Mouse (Mus musculus): ENCODE measurements around the gene Gtpbp3.

Gtpbp3 gene

DNA sequence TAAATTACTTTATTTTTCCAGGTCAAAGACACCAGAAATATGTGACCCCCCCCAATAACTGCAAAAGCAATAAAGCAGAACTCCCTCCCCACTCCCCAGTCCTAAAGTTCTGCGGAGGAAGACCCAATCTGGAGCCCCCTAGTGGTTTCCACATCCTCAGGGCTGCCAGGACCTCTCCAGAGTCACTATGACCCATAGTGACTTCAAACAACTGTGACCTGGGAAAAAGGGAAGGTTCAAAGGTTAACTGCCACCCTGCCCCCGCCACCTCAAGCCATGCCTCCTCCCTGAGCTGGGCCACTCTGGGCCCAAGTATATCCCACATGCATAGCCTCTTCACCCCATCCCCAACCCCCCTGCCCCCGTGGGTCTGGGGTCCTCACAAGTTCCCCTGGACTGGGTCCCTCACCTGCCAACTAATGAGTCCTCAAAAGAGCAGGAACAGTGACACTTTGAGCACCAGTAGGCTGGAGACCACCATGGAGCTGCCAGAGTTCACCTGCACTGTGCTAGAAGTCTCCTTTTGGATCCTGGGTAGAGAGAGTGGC is 46.4 kb downstream of the Gtpbp3 start:
- no peak for DNase-seq (ENCODE audit: low spot score)

DNA sequence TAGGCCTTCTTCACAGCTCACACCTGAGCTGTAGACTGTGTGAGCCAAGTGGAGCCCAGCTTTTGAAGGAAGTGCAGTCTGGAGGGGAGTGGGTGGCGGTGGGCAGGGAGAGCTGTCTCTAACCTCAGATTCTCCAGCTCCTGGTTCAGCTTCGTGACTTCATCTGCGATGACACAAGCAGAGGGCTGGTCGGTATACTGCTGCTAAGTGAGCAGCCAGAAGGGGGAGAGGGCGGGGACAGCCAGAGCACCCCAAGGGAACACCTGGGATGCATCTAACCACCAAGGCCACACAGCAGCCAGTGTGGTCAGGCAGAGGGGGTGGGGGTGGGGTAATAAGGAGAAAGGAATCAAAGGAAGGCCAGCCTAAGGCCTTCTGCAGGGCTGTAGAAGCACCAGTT is 47.8 kb downstream of the Gtpbp3 start:
- DNase-seq (ENCODE audit: low spot score) = no peak

DNA sequence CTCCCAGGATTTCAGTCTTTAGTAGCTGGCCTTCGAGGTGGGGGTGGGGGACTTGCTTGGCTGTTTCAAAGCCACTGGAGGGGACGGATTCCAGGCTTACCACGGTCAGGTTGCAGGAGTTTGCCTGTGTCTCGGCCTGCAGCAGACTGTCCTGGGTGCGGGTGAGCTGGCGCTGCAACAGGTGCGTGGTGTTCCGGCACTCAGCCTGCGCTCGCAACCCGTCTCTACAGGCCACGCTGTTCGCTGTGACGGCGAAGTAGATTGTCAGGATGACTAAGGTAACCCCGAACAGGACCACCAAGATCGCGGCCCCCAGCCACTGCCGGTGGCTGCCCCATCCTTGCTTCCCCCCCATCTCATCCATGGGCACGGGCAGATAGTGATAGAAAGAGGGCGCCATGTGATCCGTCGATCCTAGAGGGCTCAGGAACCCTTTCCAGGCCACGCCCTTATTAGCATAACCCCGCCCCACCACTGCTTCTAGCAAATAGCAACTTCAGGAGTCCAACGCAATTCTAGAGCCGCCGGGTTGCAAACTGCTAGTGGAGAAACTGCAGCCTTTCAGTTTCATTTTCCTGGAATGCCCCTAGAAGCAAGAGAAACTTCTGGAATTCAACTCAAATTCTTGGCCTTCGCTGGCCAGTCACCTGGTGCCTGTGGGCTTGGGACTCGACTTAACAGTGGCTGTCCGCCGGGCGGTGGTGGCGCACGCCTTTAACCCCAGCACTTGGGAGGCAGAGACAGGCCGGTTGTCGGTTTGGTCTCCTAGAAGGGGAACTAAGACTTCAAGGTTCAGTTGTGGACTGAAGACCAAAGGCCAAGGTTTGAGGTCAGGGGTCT is 49.3 kb downstream of the Gtpbp3 start, which contains the start of gene Bst2:
TSS of gene Bst2 (minus strand) at position 429 of the 840 bp plus-strand sequence.
- DNase-seq (ENCODE audit: low spot score) = peak; percentile 90

DNA sequence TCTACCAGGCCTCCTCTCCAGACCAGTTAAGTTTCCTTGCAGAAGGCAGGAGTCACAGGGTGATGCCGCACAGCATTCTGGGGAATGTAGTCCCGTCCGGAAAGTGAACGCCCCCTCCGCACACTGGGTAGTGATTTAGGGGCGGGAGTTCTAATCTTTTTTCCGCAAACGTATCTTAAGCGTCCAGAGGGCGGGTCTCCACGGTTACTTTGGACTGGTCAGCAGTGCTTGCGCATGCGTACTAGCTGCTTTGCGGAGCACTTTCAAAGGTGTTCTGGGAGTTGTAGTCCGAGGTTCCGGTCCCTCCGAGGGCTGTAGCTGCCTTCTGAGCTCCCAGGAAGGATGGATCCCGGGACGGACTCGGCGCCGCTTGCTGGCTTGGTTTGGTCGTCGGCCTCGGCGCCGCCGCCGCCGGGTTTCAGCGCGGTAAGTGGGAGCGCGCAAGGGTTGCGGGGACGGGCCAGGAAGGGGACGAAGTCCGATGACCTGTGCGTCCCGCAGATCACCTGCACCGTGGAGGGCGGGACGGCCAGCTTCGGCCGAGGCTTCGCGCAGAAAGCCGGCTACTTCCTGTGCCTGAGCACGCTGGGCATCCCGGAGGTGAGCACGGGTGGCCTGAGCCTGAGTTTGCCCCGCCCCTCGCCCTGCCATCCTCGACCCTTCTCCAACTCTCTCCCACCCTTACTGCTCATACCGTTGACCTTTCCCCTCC is 54.9 kb downstream of the Gtpbp3 start, which contains the start of gene Mvb12a:
TSS of gene Mvb12a (plus strand) at position 291 of the 712 bp plus-strand sequence.
- peak; percentile 99 for DNase-seq (ENCODE audit: low spot score)

- DNase-seq (ENCODE audit: low spot score) = no peak
These were observed 55.9 kb downstream of the Gtpbp3 start for GRCm38 (mm10) chr8:71543755-71544154.

- DNase-seq (ENCODE audit: low spot score) = no peak
These were observed 57.1 kb downstream of the Gtpbp3 start for GRCm38 (mm10) chr8:71545053-71545452.

GRCm38 (mm10) chr8:71547590-71547989 is 59.7 kb downstream of the Gtpbp3 start:
- no peak for DNase-seq (ENCODE audit: low spot score)
